Mouse (Mus musculus): ENCODE results near the gene Zp1. TPM values are rescaled to one million over a fixed set of nuclear protein-coding genes. Genes with fewer than 3 reads are reported as not detected.

Zp1 gene
- polyA plus RNA-seq, 1 experiment from 2014 or later: not detected

DNA sequence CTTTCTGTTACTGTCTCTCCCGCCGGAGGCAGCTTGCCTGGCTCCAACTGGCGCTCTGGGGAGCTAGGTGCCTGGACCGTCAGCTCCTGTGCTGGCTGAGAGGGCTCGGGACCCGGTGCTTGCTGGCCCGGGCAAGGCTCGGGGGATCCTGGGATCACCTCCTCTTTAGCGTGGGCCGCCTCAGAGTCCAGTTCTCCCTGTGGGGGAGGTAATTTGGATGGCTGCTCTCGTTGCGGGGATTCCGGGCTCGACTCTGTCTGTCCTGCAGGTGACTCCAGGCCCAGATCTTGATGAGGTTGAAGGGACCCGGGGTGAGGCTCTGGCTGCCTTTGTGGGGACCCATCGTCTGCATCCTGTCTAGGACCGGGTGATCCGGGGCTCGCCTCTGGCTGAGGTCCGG lies 28.0 kb upstream of the Zp1 start:
- Histone ChIP-seq H3K4me2 (ENCODE audit: low read depth, severe bottlenecking) (peak overlapping the region; percentile 100), H3K27ac (replicated peaks; ENCODE audit: low read depth, low read length) (no peak overlapping the region), H3K9ac (ENCODE audit: low read length) (peak overlapping the region; percentile 81), H3K4me1 (ENCODE audit: control insufficient read depth, insufficient read depth, low read length) (peaks cover 12% of the 10 kb centered on the region), H3K27me3 (ENCODE audit: control insufficient read depth, insufficient read depth, low read length) (no peaks in the 10 kb centered on the region), H3K4me3 (ENCODE audit: low read depth, low read length) (peak overlapping the region; percentile 71), H3K36me3 (ENCODE audit: control insufficient read depth, insufficient read depth, low read length) (peaks cover 14% of the 10 kb centered on the region), H3K9me3 (ENCODE audit: control insufficient read depth, low read length) (no peaks in the 10 kb centered on the region)
- DNase-seq (ENCODE audit: low spot score) (peak; percentile 29), ATAC-seq (ENCODE audit: insufficient number of reproducible peaks, low FRiP score, low TSS enrichment, low read depth) (no peak)
- 1% methylated on average over 20 of the region's 20 CpGs for WGBS

DNA sequence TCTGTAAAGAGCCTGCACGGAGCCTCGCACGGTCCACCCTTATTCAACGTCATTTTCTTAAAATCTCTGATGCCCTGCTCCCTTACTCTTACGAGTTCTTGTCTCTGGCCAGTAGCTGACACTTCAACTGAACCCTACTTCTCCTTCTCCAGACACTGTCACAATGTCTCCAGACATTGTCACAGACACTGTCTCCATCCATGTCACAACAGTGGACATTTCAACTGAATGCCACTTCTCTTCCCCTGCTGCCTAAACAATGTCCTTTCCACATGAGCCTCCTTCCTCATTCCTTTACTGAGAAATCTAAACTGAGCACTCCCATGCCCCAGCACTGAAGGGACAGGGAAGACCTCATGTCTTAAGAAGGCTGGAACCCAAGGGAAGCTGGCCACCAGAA lies 26.8 kb upstream of the Zp1 start:
- ATAC-seq (ENCODE audit: insufficient number of reproducible peaks, low FRiP score, low TSS enrichment, low read depth) (no peak), DNase-seq (ENCODE audit: low spot score) (no peak)
- Histone ChIP-seq H3K27ac (replicated peaks; ENCODE audit: low read depth, low read length) (no peak overlapping the region), H3K9me3 (ENCODE audit: control insufficient read depth, low read length) (no peaks in the 10 kb centered on the region), H3K4me3 (ENCODE audit: low read depth, low read length) (peak overlapping the region; percentile 71), H3K27me3 (ENCODE audit: control insufficient read depth, insufficient read depth, low read length) (no peaks in the 10 kb centered on the region), H3K9ac (ENCODE audit: low read length) (peak overlapping the region; percentile 45), H3K36me3 (ENCODE audit: control insufficient read depth, insufficient read depth, low read length) (peaks cover 17% of the 10 kb centered on the region), H3K4me1 (ENCODE audit: control insufficient read depth, insufficient read depth, low read length) (peaks cover 12% of the 10 kb centered on the region), H3K4me2 (ENCODE audit: low read depth, severe bottlenecking) (peak overlapping the region; percentile 100)
- 91% methylated on average over 5 of the region's 5 CpGs for WGBS

DNA sequence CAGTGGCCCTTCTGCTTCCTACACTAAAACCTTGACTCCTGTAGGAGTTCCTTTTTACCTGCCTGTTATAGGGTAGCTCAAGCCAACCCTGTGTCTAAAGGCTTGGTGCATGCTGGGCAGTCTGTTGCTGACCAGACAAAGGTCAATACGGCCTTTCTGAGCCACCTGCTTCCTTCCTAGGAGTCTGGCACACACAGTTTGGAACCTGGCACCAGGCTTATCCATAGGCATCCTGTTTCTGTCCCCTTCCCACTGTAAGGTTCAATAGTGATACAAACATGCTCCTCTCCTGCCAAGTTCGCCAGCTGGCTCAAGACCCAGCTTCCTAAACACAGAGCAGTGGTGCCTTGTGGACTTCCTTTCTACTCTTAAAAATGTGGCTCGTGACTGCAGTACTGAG lies 26.1 kb upstream of the Zp1 start:
- Histone ChIP-seq H3K9me3 (ENCODE audit: control insufficient read depth, low read length) (no peaks in the 10 kb centered on the region), H3K4me3 (ENCODE audit: low read depth, low read length) (no peak overlapping the region), H3K27me3 (ENCODE audit: control insufficient read depth, insufficient read depth, low read length) (no peaks in the 10 kb centered on the region), H3K27ac (replicated peaks; ENCODE audit: low read depth, low read length) (no peak overlapping the region), H3K36me3 (ENCODE audit: control insufficient read depth, insufficient read depth, low read length) (peaks cover 17% of the 10 kb centered on the region), H3K9ac (ENCODE audit: low read length) (no peak overlapping the region), H3K4me2 (ENCODE audit: low read depth, severe bottlenecking) (no peak overlapping the region), H3K4me1 (ENCODE audit: control insufficient read depth, insufficient read depth, low read length) (peaks cover 12% of the 10 kb centered on the region)
- DNase-seq (ENCODE audit: low spot score): no peak
- WGBS: 89% methylated on average over 3 of the region's 3 CpGs
- no peak for ATAC-seq (ENCODE audit: insufficient number of reproducible peaks, low FRiP score, low TSS enrichment, low read depth)

GRCm38 (mm10) chr19:10943955-10944354 lies 23.5 kb upstream of the Zp1 start:
- Histone ChIP-seq H3K27ac (replicated peaks; ENCODE audit: low read depth, low read length) (no peak overlapping the region), H3K9ac (ENCODE audit: low read length) (no peak overlapping the region), H3K4me1 (ENCODE audit: control insufficient read depth, insufficient read depth, low read length) (peaks cover 16% of the 10 kb centered on the region), H3K4me3 (ENCODE audit: low read depth, low read length) (no peak overlapping the region), H3K27me3 (ENCODE audit: control insufficient read depth, insufficient read depth, low read length) (no peaks in the 10 kb centered on the region), H3K36me3 (ENCODE audit: control insufficient read depth, insufficient read depth, low read length) (peaks cover 17% of the 10 kb centered on the region), H3K9me3 (ENCODE audit: control insufficient read depth, low read length) (no peaks in the 10 kb centered on the region), H3K4me2 (ENCODE audit: low read depth, severe bottlenecking) (no peak overlapping the region)
- no peak for ATAC-seq (ENCODE audit: insufficient number of reproducible peaks, low FRiP score, low TSS enrichment, low read depth)
- WGBS: 84% methylated on average over 3 of the region's 3 CpGs
- no peak for DNase-seq (ENCODE audit: low spot score)

- Histone ChIP-seq H3K4me2 (ENCODE audit: low read depth, severe bottlenecking) (peak overlapping the region; percentile 88), H3K4me3 (ENCODE audit: low read depth, low read length) (peak overlapping the region; percentile 38), H3K36me3 (ENCODE audit: control insufficient read depth, insufficient read depth, low read length) (peaks cover 17% of the 10 kb centered on the region), H3K9me3 (ENCODE audit: control insufficient read depth, low read length) (no peaks in the 10 kb centered on the region; the same call in 1 of the 2 replicates), H3K4me1 (ENCODE audit: control insufficient read depth, insufficient read depth, low read length) (0 out of 2 replicates have a peak, but pooled peaks cover 4% of the 10 kb centered on the region), H3K27ac (replicated peaks; ENCODE audit: low read depth, low read length) (no peak overlapping the region), H3K27me3 (ENCODE audit: control insufficient read depth, insufficient read depth, low read length) (no peaks in the 10 kb centered on the region), H3K9ac (ENCODE audit: low read length) (peak overlapping the region; percentile 81)
- peak; percentile 74 for DNase-seq (ENCODE audit: low spot score)
- WGBS: 1% methylated on average over 40 of the region's 40 CpGs
- ATAC-seq (ENCODE audit: insufficient number of reproducible peaks, low FRiP score, low TSS enrichment, low read depth): peak; percentile 81
Measured at GRCm38 (mm10) chr19:10940801-10941457, 20.5 kb upstream of the Zp1 start.

- no peaks in the 10 kb centered on the region for H3K27me3 ChIP-seq (ENCODE audit: control insufficient read depth, insufficient read depth, low read length)
- peak overlapping the region; percentile 88 for H3K4me2 ChIP-seq (ENCODE audit: low read depth, severe bottlenecking)
- H3K9me3 ChIP-seq (ENCODE audit: control insufficient read depth, low read length): no peaks in the 10 kb centered on the region; the same call in 1 of the 2 replicates
- H3K9ac ChIP-seq (ENCODE audit: low read length): peak overlapping the region; percentile 81
- 0 out of 2 replicates have a peak, but pooled peaks cover 4% of the 10 kb centered on the region for H3K4me1 ChIP-seq (ENCODE audit: control insufficient read depth, insufficient read depth, low read length)
- peak overlapping the region; percentile 38 for H3K4me3 ChIP-seq (ENCODE audit: low read depth, low read length)
- ATAC-seq (ENCODE audit: insufficient number of reproducible peaks, low FRiP score, low TSS enrichment, low read depth) (peak; percentile 83), DNase-seq (ENCODE audit: low spot score) (peak; percentile 94)
- H3K36me3 ChIP-seq (ENCODE audit: control insufficient read depth, insufficient read depth, low read length): peaks cover 17% of the 10 kb centered on the region
- no peak overlapping the region for H3K27ac ChIP-seq (replicated peaks; ENCODE audit: low read depth, low read length)
- 17% methylated on average over 37 of the region's 37 CpGs for WGBS
Measured at GRCm38 (mm10) chr19:10940097-10940800, 19.8 kb upstream of the Zp1 start.

DNA sequence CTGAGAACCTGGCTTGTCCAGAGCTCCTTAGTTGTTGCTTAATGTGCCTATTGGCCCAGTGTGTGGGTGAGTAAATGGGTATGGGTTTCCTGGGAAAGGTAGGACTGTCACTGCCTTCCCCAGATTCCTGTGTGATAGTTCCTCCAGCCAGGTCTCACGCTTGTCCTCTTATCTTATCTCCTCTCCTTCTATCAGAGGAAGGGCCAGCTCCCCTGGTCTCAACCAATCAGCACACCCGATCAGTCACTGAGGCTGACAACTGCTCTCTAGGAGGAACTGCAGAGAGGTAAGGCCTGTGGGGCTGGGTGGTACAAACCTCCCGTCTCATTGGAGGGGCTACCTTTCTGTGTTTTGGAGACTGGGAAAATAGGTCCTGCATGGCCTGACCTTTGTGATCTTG lies 18.3 kb upstream of the Zp1 start:
- H3K4me3 ChIP-seq (ENCODE audit: low read depth, low read length): no peak overlapping the region
- no peak for ATAC-seq (ENCODE audit: insufficient number of reproducible peaks, low FRiP score, low TSS enrichment, low read depth)
- no peak overlapping the region for H3K4me2 ChIP-seq (ENCODE audit: low read depth, severe bottlenecking)
- no peak for DNase-seq (ENCODE audit: low spot score)
- H3K27me3 ChIP-seq (ENCODE audit: control insufficient read depth, insufficient read depth, low read length): no peaks in the 10 kb centered on the region
- no peaks in the 10 kb centered on the region; the same call in 1 of the 2 replicates for H3K9me3 ChIP-seq (ENCODE audit: control insufficient read depth, low read length)
- H3K9ac ChIP-seq (ENCODE audit: low read length): no peak overlapping the region
- H3K27ac ChIP-seq (replicated peaks; ENCODE audit: low read depth, low read length): no peak overlapping the region
- peaks cover 7% of the 10 kb centered on the region; the same call in 1 of the 2 replicates for H3K36me3 ChIP-seq (ENCODE audit: control insufficient read depth, insufficient read depth, low read length)
- 0 out of 2 replicates have a peak, but pooled peaks cover 4% of the 10 kb centered on the region for H3K4me1 ChIP-seq (ENCODE audit: control insufficient read depth, insufficient read depth, low read length)
- 43% methylated on average over 3 of the region's 3 CpGs for WGBS

- Histone ChIP-seq H3K9ac (ENCODE audit: low read length) (no peak within 1 kb of the TSS), H3K27me3 (ENCODE audit: control insufficient read depth, insufficient read depth, low read length) (no peaks in the 10 kb centered on the region), H3K4me3 (ENCODE audit: low read depth, low read length) (no peak within 1 kb of the TSS), H3K4me1 (ENCODE audit: control insufficient read depth, insufficient read depth, low read length) (0 out of 2 replicates have a peak, but pooled peaks cover 4% of the 10 kb centered on the region), H3K36me3 (ENCODE audit: control insufficient read depth, insufficient read depth, low read length) (no peaks in the 10 kb centered on the region), H3K9me3 (ENCODE audit: control insufficient read depth, low read length) (no peaks in the 10 kb centered on the region; the same call in 1 of the 2 replicates), H3K4me2 (ENCODE audit: low read depth, severe bottlenecking) (no peak within 1 kb of the TSS), H3K27ac (replicated peaks; ENCODE audit: low read depth, low read length) (no peak within 1 kb of the TSS)
- ATAC-seq (ENCODE audit: insufficient number of reproducible peaks, low FRiP score, low TSS enrichment, low read depth) (no peak), DNase-seq (ENCODE audit: low spot score) (no peak)
- WGBS: 34% methylated on average over 5 of the region's 5 CpGs
Measured at GRCm38 (mm10) chr19:10937110-10937563, 16.7 kb upstream of the Zp1 start, which contains the start of gene Ptgdr2. Gene Ptgdr2, plus strand, starts transcription at chr19:10937160.
